Mouse (Mus musculus) hindbrain, embryonic 11.5 days (tissue): ENCODE data around the gene Commd1. TPM values are rescaled to one million over a fixed set of nuclear protein-coding genes. Genes with fewer than 3 reads are reported as not detected.

ENCODE experiments used
- ATAC-seq: fragments of 200-750 bp; cut with Nextera tagmentation; 2 replicates; pipeline ENCODE4 v1.8.0; 2017; ENCODE audit warnings: mild to moderate bottlenecking, moderate TSS enrichment, moderate library complexity; ENCODE audit not compliant: low FRiP score
- DNase-seq: peaks from one replicate; pipeline ENCODE4 v3.0.0-alpha.2; 2015; ENCODE audit warnings: low spot score
- H3K27ac ChIP-seq: fragments of 300-500 bp; sonication (generic); 2 replicates; pipeline ENCODE4 v1.5.1; 2014; ENCODE audit warnings: mild to moderate bottlenecking, low read depth, low read length
- H3K27me3 ChIP-seq: fragments of 300-500 bp; sonication (generic); 2 replicates; pipeline ENCODE4 v1.6.1; 2014; ENCODE audit warnings: mild to moderate bottlenecking, low read length, moderate library complexity, mixed read lengths; ENCODE audit not compliant: control insufficient read depth, insufficient read depth
- H3K36me3 ChIP-seq: fragments of 300-500 bp; sonication (generic); 2 replicates; pipeline ENCODE4 v1.6.1; 2014; ENCODE audit warnings: mild to moderate bottlenecking, low read length, moderate library complexity, mixed read lengths; ENCODE audit not compliant: control insufficient read depth, insufficient read depth
- H3K4me1 ChIP-seq: fragments of 300-500 bp; sonication (generic); replicated peaks from 2 replicates; pipeline ENCODE4 v1.6.1; 2014; ENCODE audit warnings: low read length, mixed read lengths; ENCODE audit not compliant: control insufficient read depth, insufficient read depth
- H3K4me2 ChIP-seq: fragments of 300-500 bp; sonication (generic); replicated peaks from 2 replicates; pipeline ENCODE4 v1.6.1; 2014; ENCODE audit warnings: mild to moderate bottlenecking, low read depth, low read length
- H3K4me3 ChIP-seq: fragments of 300-500 bp; sonication (generic); 2 replicates; pipeline ENCODE4 v1.5.1; 2014; ENCODE audit warnings: low read depth, low read length
- H3K9ac ChIP-seq: fragments of 300-500 bp; sonication (generic); 2 replicates; pipeline ENCODE4 v1.6.1; 2014; ENCODE audit warnings: low read depth, low read length
- H3K9me3 ChIP-seq: fragments of 300-500 bp; sonication (generic); 2 replicates; pipeline ENCODE4 v1.6.1; 2016; ENCODE audit warnings: low read length; ENCODE audit not compliant: control insufficient read depth
- WGBS: fragments of 180-500 bp; shearing (Covaris S2); extraction: QIAGEN DNeasy Blood & Tissue Kit; methylation state at CpG from one replicate; pipeline ENCODE4 v1.1.7; 2014; 5-methylcytosine and 5-hydroxymethylcytosine counted together
- polyA plus RNA-seq: library from polyadenylated mRNA; unstranded; fragments of >200 nt; fragmentation: Nextera tagmentation; extraction: Ambion mirVana; gene quantifications from 2 replicates; pipeline ENCODE4 v1.2.1, GENCODE M21; 2014

The Commd1 gene
- polyA plus RNA-seq, 1 experiment from 2014 or later, result 411 TPM

- Histone ChIP-seq H3K9me3 (no peaks in the 10 kb centered on the region), H3K4me1 (no peaks in the 10 kb centered on the region), H3K27ac (no peak overlapping the region), H3K27me3 (no peaks in the 10 kb centered on the region), H3K4me2 (no peak overlapping the region), H3K36me3 (no peaks in the 10 kb centered on the region), H3K4me3 (no peak overlapping the region), H3K9ac (no peak overlapping the region)
- ATAC-seq (no peak), DNase-seq (no peak)
- WGBS, result 78% methylated on average over 6 of the region's 6 CpGs
Measured at GRCm38 (mm10) chr11:23014996-23015395, 32.8 kb upstream of the Commd1 start.

DNA sequence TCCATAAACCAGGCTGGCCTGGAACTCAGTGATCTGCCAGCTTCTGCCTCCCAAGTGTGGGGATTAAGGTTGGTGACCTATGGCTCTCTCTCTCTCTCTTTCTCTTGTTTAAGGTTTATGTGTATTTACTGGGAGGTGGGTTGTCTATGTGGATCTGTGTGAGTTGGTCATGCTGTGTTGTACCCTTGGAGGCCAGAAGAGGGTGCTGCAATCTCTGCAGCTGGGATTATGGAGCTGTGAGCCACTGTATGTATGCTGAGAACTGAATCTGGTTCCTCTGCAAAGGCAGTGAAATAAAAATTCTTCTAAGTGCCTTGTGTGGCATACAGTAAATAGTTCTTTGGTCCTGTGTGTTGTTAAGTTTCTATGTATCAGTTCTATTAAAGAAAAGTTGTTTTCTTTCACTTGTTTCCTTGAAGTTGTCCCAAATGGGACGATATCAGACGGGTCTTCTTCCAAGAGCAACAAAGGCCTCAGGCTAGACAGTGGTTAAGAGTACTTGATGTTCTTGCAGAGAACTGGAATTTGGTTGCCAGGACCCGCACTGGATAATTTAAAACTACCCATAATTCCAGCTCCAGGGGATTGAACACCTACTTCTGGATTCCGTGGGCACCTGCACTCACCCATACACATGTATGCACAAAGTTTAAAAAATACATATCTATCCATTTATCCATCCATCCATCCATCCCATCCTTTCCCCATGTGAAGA lies 31.6 kb upstream of the Commd1 start:
- Histone ChIP-seq H3K9me3 (no peaks in the 10 kb centered on the region), H3K27ac (no peak overlapping the region), H3K36me3 (no peaks in the 10 kb centered on the region), H3K4me3 (no peak overlapping the region), H3K4me2 (no peak overlapping the region), H3K4me1 (no peaks in the 10 kb centered on the region), H3K9ac (no peak overlapping the region), H3K27me3 (no peaks in the 10 kb centered on the region)
- no peak for DNase-seq
- no peak for ATAC-seq
- WGBS, result 88% methylated on average over 4 of the region's 4 CpGs

DNA sequence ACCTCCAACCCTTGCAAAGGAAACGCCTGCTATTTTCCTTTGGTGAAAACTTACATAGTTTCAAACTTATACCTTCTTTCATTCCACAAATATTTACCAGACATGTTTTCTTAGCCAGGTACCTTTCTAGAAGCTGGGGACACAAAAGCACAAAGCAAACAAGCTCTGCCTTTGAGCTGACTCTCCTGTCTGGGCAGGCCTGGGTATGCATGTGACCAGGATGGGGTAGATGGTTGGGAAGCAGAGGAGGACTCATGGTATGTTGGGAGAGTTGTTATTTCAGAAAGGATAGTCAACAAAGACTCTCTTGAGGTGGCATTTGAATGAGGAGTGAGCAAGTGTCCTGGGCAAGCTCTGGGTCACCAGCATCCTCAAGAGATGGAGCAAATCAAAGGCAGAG lies 30.9 kb upstream of the Commd1 start:
- no peaks in the 10 kb centered on the region for H3K4me1 ChIP-seq
- WGBS, result 74% methylated on average over 1 of the region's 1 CpGs
- H3K4me2 ChIP-seq, result no peak overlapping the region
- H3K27ac ChIP-seq, result no peak overlapping the region
- DNase-seq (no peak), ATAC-seq (no peak)
- no peak overlapping the region for H3K9ac ChIP-seq
- no peaks in the 10 kb centered on the region for H3K9me3 ChIP-seq
- no peak overlapping the region for H3K4me3 ChIP-seq
- no peaks in the 10 kb centered on the region for H3K36me3 ChIP-seq
- no peaks in the 10 kb centered on the region for H3K27me3 ChIP-seq

GRCm38 (mm10) chr11:23008824-23009200 lies 26.6 kb upstream of the Commd1 start:
- H3K9me3 ChIP-seq, result no peaks in the 10 kb centered on the region
- 53% methylated on average over 4 of the region's 4 CpGs for WGBS
- DNase-seq, result no peak

GRCm38 (mm10) chr11:23008181-23008823 lies 26.1 kb upstream of the Commd1 start:
- H3K9me3 ChIP-seq, result no peaks in the 10 kb centered on the region
- peak overlapping the region; percentile 48 for H3K4me3 ChIP-seq
- H3K27ac ChIP-seq, result peak overlapping the region; percentile 91
- WGBS, result under 1% methylated on average over 40 of the region's 40 CpGs
- H3K9ac ChIP-seq, result peak overlapping the region; percentile 71
- peaks cover 3% of the 10 kb centered on the region; the same call in 1 of the 2 replicates for H3K36me3 ChIP-seq
- no peaks in the 10 kb centered on the region for H3K4me1 ChIP-seq
- H3K27me3 ChIP-seq, result no peaks in the 10 kb centered on the region
- ATAC-seq (peak; percentile 97), DNase-seq (peak; percentile 91)
- H3K4me2 ChIP-seq, result peak overlapping the region; percentile 62

More at GRCm38 (mm10) chr11:23008824-23009200, 26.6 kb upstream of the Commd1 start:
- peaks cover 3% of the 10 kb centered on the region; the same call in 1 of the 2 replicates for H3K36me3 ChIP-seq
- H3K4me2 ChIP-seq, result peak overlapping the region; percentile 62; the same call in 1 of the 2 replicates
- H3K27ac ChIP-seq, result no peak overlapping the region; the same call in 1 of the 2 replicates
- H3K4me1 ChIP-seq, result no peaks in the 10 kb centered on the region
- peak overlapping the region; percentile 48 for H3K4me3 ChIP-seq
- no peak overlapping the region for H3K9ac ChIP-seq
- ATAC-seq, result no peak
- H3K27me3 ChIP-seq, result no peaks in the 10 kb centered on the region

- peak within 1 kb of the TSS; percentile 62 for H3K4me2 ChIP-seq
- H3K9ac ChIP-seq, result peak within 1 kb of the TSS; percentile 71
- DNase-seq, result peak; percentile 86
- WGBS, result 1% methylated on average over 22 of the region's 22 CpGs
- peak; percentile 94 for ATAC-seq
- no peaks in the 10 kb centered on the region for H3K4me1 ChIP-seq
- peak within 1 kb of the TSS; percentile 48 for H3K4me3 ChIP-seq
- peaks cover 3% of the 10 kb centered on the region; the same call in 1 of the 2 replicates for H3K36me3 ChIP-seq
- peak within 1 kb of the TSS; percentile 91 for H3K27ac ChIP-seq
- H3K9me3 ChIP-seq, result no peaks in the 10 kb centered on the region
- no peaks in the 10 kb centered on the region for H3K27me3 ChIP-seq
Measured at GRCm38 (mm10) chr11:23007481-23008180, 25.4 kb upstream of the Commd1 start, which contains the start of gene Fam161a. Fam161a (plus strand) TSS chr11:23007531.

GRCm38 (mm10) chr11:23007166-23007480 lies 24.9 kb upstream of the Commd1 start:
- ATAC-seq, result peak; percentile 41
- Histone ChIP-seq H3K27ac (peak overlapping the region; percentile 91), H3K4me1 (no peaks in the 10 kb centered on the region), H3K4me2 (peak overlapping the region; percentile 62), H3K27me3 (no peaks in the 10 kb centered on the region), H3K36me3 (peaks cover 5% of the 10 kb centered on the region; the same call in 1 of the 2 replicates), H3K9me3 (no peaks in the 10 kb centered on the region), H3K9ac (peak overlapping the region; percentile 24; the same call in 1 of the 2 replicates), H3K4me3 (peak overlapping the region; percentile 48)
- DNase-seq, result no peak
- 7% methylated on average over 6 of the region's 6 CpGs for WGBS

DNA sequence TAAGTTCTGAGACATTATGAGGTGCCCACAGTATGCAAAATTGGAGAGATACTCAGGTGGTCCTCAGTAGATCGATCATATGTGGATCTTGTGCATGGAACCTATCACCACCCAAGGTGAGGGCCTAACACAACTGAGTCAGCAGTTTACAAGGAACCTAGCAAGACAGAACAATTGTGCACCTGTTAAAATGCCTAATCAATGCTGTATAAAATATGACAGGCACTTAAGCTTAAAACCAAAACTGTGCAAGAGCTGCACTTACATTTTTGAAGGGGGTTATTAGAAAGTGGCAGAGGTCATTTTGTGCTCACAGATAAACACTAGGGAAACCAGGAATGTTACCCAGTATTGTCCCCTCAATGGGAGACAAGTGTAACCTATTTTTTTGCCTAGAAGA lies 23.1 kb upstream of the Commd1 start:
- Histone ChIP-seq H3K4me2 (no peak overlapping the region), H3K27me3 (no peaks in the 10 kb centered on the region), H3K9me3 (no peaks in the 10 kb centered on the region), H3K4me1 (no peaks in the 10 kb centered on the region), H3K27ac (no peak overlapping the region), H3K9ac (no peak overlapping the region), H3K4me3 (no peak overlapping the region), H3K36me3 (peaks cover 13% of the 10 kb centered on the region)
- WGBS, result 100% methylated on average over 1 of the region's 1 CpGs
- DNase-seq (no peak), ATAC-seq (no peak)
